Mouse (Mus musculus) brain, adult 2 months (tissue): ENCODE data around the gene Hspa1a.
"Not testable (repeated sequence)": the region's sequence is repeated elsewhere in the genome, so short reads cannot be mapped to it uniquely, and the experiment has no call there.

Experiments
- DNase-seq: peaks from one replicate; pipeline ENCODE4 v3.0.0; 2011; ENCODE audit warnings: low read depth, low spot score

The Hspa1a gene

GRCm38 (mm10) chr17:34948721-34949552, 23.0 kb downstream of the Hspa1a start:
- DNase-seq: not testable (repeated sequence)

GRCm38 (mm10) chr17:34947606-34948005, 24.4 kb downstream of the Hspa1a start:
- peak; percentile 43 for DNase-seq

GRCm38 (mm10) chr17:34946486-34947140, 25.3 kb downstream of the Hspa1a start:
- DNase-seq: no peak

DNA sequence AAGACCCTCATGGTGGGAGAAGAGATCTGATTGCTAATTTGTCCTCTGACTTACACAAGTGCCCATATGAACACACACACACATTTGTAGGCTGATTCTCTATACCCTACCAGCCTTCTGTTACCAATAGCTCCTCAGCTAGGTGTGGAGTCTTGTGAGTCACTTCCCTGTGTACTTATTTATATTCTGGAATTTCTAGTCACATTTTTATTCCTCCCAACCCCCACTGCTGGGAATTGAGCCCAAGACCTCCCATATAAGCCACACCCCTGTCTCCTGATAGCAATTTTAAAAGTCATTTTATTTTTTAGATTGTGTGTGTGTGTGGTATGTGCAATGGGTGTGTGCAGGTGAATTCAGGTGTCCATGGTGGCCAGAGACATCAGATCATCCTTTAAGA, 27.6 kb downstream of the Hspa1a start:
- DNase-seq: no peak

GRCm38 (mm10) chr17:34943128-34943815, 28.7 kb downstream of the Hspa1a start:
- DNase-seq: no peak

DNA sequence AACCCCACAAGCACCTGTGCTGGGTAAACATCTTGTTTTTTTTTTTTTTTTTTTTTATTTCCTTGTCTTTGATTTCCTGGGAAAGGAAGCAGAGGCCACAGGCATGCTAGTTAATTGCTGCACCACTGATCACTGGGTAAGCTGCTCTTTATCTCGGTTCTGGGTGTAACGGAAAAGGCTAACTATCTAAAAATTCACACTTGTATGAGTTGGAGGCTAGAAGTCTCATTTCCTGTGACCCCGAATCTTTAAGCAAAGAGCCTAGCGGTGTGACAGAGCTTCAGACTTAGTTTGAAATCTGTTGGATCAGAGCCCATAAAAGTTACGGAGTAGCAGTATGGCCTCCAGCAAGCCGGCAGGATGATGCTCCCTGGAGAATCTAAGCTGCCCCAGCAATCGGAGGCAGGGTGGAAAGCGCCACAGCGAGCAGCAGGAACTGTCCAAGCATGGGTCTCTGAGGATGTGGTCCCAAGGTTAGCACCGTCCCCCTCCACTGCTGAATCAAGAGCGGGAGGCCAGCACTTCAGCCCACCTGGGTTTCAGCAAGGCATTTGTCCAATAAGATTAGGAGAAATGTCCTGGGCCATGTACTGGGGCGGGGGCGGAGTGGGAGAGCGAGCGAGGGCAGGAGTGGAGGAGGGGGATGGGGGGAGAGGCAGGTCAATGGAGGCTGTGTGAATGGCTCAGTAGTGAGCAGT, 30.5 kb downstream of the Hspa1a start:
- no peak for DNase-seq

DNA sequence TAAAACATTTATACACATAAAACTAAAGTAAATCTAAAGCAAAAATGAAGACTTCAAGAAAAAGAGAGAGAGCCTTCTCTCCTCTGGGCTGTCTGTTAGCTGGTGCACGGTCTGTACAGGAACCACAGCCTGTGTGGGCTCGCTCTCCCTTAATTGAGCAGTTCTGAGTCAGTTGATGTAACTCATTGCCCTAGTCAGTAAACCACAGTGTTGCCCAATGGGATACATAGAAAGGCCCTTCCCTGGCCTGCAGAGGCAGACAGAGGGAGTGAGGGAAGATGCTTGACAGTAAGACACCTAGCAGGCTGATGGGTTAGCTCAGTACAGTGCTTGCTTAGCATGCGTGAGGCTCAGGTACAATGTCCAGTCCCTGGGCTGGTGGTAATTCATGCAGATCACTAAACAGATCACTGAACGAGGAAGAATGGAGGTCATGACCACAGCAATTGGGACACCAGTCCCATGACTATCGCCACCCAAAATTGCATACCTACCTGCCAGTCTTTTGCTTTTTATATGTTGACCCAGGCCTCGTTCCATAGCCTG, 33.9 kb downstream of the Hspa1a start:
- no peak for DNase-seq

DNA sequence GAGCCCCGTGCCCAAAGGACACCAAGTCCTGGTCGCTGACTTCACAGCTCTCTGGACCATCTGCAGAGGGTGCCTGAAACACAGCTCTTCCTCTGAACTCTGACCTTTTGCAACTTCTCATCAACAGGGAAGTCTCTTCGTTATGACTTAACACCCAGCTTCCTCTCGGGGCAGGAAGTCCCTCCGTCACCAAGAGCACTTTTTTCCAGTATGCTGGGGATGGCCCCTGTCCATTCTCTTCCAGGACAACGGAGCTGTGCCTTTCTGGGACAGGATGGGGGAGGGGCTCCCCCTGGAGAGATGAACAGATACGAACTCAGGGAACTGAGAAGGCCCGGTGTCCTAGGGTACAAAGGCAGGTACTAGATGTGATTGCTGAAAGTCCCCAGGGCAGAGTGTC, 37.1 kb downstream of the Hspa1a start:
- DNase-seq: no peak

GRCm38 (mm10) chr17:34934031-34934430, 37.9 kb downstream of the Hspa1a start:
- DNase-seq: peak; percentile 32

DNA sequence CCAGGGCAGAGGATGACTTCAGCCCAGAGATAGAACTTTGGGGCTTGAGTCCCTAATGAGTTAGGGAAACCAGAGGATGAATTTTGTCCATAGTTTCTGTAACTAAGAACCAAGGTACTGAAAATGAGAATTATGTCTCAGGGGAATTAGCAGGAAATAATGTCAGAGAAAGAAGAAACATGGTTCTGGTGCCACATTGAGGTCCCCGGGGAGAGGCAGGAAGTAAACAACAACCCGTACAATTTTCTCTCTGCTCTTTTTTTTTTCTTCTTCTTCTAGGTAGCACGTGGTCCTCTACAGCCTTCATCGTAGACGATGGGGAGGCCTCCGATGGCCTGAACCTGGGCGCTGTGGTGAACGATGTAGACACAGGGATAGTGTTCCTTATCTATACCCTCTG, 39.7 kb downstream of the Hspa1a start:
- DNase-seq: no peak

DNA sequence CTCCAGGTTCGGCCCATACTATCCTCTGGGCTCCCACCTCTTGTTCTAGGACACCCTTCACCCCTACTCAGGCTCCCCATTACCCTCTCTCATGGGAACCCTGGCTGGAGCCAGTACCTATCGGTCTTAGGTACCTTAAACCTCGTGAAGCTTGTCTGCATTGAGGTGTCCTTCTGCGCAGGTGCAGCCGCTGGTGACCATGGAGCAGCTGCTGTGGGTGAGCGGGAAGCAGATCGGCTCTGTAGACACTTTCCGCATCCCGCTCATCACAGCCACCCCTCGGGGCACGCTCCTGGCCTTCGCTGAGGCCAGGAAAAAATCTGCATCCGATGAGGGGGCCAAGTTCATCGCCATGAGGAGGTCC, 40.2 kb downstream of the Hspa1a start:
- peak; percentile 75 for DNase-seq

DNA sequence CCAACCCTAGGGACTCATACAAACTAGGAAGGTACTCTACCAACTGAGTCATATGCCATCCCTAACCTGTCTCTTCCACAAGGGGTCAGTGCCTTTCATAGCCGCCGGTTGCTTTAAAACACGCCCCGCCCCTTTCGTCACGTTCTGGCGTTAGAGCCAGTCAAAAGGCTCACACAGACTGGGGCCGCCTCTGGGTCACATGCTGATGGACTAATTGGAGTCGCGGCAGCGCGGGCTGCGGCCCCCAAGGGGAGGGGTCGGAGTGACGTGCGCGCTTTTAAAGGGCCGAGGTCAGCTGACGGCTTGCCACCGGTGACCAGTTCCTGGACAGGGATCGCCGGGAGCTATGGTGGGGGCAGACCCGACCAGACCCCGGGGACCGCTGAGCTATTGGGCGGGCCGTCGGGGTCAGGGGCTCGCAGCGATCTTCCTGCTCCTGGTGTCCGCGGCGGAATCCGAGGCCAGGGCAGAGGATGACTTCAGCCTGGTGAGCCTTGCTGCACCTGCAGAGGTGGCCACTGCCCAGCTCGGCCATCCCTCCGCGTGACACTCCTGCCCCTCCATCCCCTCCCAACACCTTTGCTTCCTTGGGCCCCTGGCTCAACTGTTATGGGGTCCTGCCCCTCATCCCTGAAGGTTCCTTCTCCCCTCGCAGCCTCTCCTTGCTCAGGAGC, 40.8 kb downstream of the Hspa1a start, which contains the start of gene Neu1:
TSS of gene Neu1 (plus strand) at position 193 of the 674 bp plus-strand sequence.
- DNase-seq: peak; percentile 99

DNA sequence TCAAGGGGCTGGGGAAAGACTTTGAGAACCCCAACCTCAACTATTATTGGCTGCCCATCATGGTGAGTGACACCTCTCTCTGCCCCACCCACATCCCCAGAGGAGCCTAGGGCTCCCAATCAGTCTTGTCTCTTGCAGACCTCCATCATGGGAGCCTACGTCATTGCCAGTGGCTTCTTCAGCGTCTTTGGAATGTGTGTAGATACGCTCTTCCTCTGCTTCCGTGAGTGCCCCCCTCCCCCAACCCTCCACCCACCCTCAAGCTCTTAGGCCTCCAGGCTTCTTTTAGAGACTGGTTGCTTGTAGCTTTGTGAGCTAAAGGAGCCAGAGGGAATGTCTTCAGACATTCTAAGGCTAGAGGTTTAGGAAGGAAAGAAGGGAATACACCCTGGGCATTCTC, 43.1 kb downstream of the Hspa1a start:
- no peak for DNase-seq

DNA sequence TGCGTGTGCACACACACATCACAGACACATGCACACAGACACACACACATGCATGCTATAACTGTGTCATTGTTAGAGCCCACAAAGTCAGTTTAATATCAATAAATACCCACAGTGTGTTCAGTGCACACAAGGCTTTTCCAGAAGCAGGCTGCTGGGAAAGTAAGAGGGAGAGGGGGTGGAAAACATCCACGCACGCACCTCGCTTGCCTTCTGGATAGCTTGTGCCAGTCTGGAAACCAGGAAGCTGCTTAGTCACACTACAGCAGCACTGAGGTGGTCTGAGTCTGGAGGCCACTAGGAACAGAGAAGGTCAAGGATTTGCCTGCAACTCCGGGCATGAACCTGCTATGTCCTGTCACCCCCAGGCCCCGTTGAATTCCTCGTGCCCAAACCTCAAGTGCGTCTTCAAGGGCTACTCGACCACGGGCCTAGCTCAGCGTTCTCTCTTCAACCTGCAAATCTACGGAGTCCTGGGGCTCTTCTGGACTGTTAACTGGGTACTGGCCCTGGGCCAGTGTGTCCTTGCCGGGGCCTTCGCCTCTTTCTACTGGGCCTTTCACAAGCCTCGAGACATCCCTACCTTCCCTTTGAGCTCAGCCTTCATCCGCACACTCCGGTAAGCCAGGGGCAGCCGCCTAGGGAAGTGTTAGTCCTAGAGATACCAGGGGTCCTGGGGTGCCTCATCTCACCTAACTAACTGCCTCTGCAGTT, 44.5 kb downstream of the Hspa1a start:
- DNase-seq: peak; percentile 64

- DNase-seq: no peak
Measured at GRCm38 (mm10) chr17:34924258-34924657, 47.7 kb downstream of the Hspa1a start.

DNA sequence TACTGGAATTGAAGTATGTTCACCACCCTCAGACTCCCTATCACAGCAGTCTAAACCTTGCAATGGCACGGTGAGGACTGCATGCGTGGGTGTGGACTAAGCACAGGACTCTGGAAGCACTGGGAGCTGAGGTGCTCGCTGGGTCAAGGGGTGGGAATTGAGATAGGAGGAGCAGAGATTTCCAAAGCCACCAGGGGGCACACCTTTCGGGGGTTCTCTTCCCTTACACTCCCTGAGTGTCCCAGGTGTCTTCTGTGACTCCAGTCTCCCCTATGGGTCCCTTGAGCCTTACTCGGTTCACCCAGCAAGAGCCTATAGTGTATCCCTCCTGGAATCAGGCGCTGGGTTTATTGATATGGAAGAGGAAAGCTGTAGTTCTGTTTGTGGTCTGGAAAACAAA, 49.0 kb downstream of the Hspa1a start:
- no peak for DNase-seq
